Mouse (Mus musculus): ENCODE measurements around the gene Klhl10. TPM values are rescaled to one million over a fixed set of nuclear protein-coding genes. Genes with fewer than 3 reads are reported as not detected.
A peak's percentile ranks its signal among the peaks of the same experiment; 100 is the strongest.

The Klhl10 gene
- polyA plus RNA-seq, 1 experiment: 0.90 TPM

GRCm38 (mm10) chr11:100485801-100486538 lies 44.3 kb downstream of the Klhl10 start:
- Histone ChIP-seq H3K9ac (ENCODE audit: low read depth, poor library complexity, severe bottlenecking) (no peak overlapping the region), H3K27me3 (ENCODE audit: control insufficient read depth, insufficient read depth, low read length, poor library complexity, severe bottlenecking) (no peaks in the 10 kb centered on the region), H3K4me1 (ENCODE audit: control insufficient read depth, insufficient read depth, low read length) (no peaks in the 10 kb centered on the region), H3K36me3 (ENCODE audit: control insufficient read depth, insufficient read depth, low read length, poor library complexity, severe bottlenecking) (peaks cover 84% of the 10 kb centered on the region), H3K9me3 (replicated peaks; ENCODE audit: control insufficient read depth, insufficient read depth, low read length, poor library complexity, severe bottlenecking) (no peaks in the 10 kb centered on the region), H3K27ac (ENCODE audit: insufficient read depth, low read length) (no peak overlapping the region), H3K4me3 (ENCODE audit: low read depth, low read length) (no peak overlapping the region)
- TF ChIP-seq POLR2A (IDR thresholded peaks at IDR 0.05; ENCODE audit: insufficient read depth, low read length): no peak

GRCm38 (mm10) chr11:100490951-100491350 lies 49.2 kb downstream of the Klhl10 start:
- no peaks in the 10 kb centered on the region for H3K9me3 ChIP-seq (replicated peaks; ENCODE audit: control insufficient read depth, insufficient read depth, low read length, poor library complexity, severe bottlenecking)
- no peak overlapping the region for H3K4me3 ChIP-seq (ENCODE audit: low read depth, low read length)
- no peak overlapping the region for H3K27ac ChIP-seq (ENCODE audit: insufficient read depth, low read length)
- H3K27me3 ChIP-seq (ENCODE audit: control insufficient read depth, insufficient read depth, low read length, poor library complexity, severe bottlenecking): no peaks in the 10 kb centered on the region
- TF ChIP-seq CTCF (IDR thresholded peaks at IDR 0.05; ENCODE audit: low read depth, low read length) (no peak), EP300 (IDR thresholded peaks at IDR 0.05; ENCODE audit: insufficient read depth, low read depth, low read length) (no peak), POLR2A (IDR thresholded peaks at IDR 0.05; ENCODE audit: insufficient read depth, low read length) (no peak)
- no peaks in the 10 kb centered on the region for H3K4me1 ChIP-seq (ENCODE audit: control insufficient read depth, insufficient read depth, low read length)
- H3K36me3 ChIP-seq (ENCODE audit: control insufficient read depth, insufficient read depth, low read length, poor library complexity, severe bottlenecking): peaks cover 65% of the 10 kb centered on the region
- H3K9ac ChIP-seq (ENCODE audit: low read depth, poor library complexity, severe bottlenecking): no peak overlapping the region

- H3K27me3 ChIP-seq (ENCODE audit: control insufficient read depth, insufficient read depth, low read length, poor library complexity, severe bottlenecking): no peaks in the 10 kb centered on the region
- H3K4me1 ChIP-seq (ENCODE audit: control insufficient read depth, insufficient read depth, low read length): no peaks in the 10 kb centered on the region
- H3K9ac ChIP-seq (ENCODE audit: low read depth, poor library complexity, severe bottlenecking): peak overlapping the region; percentile 13; the same call in 1 of the 2 replicates
- no peak for TF ChIP-seq POLR2A (IDR thresholded peaks at IDR 0.05; ENCODE audit: insufficient read depth, low read length)
- no peak for TF ChIP-seq CTCF (IDR thresholded peaks at IDR 0.05; ENCODE audit: low read depth, low read length)
- no peak for TF ChIP-seq EP300 (IDR thresholded peaks at IDR 0.05; ENCODE audit: insufficient read depth, low read depth, low read length)
- H3K27ac ChIP-seq (ENCODE audit: insufficient read depth, low read length): peak overlapping the region; percentile 34
- peaks cover 74% of the 10 kb centered on the region for H3K36me3 ChIP-seq (ENCODE audit: control insufficient read depth, insufficient read depth, low read length, poor library complexity, severe bottlenecking)
- peak overlapping the region; percentile 33 for H3K4me3 ChIP-seq (ENCODE audit: low read depth, low read length)
- H3K9me3 ChIP-seq (replicated peaks; ENCODE audit: control insufficient read depth, insufficient read depth, low read length, poor library complexity, severe bottlenecking): no peaks in the 10 kb centered on the region
These were observed 52.1 kb downstream of the Klhl10 start for GRCm38 (mm10) chr11:100493771-100494170.

- no peaks in the 10 kb centered on the region for H3K27me3 ChIP-seq (ENCODE audit: control insufficient read depth, insufficient read depth, low read length, poor library complexity, severe bottlenecking)
- H3K4me3 ChIP-seq (ENCODE audit: low read depth, low read length): no peak overlapping the region
- H3K9ac ChIP-seq (ENCODE audit: low read depth, poor library complexity, severe bottlenecking): no peak overlapping the region
- H3K27ac ChIP-seq (ENCODE audit: insufficient read depth, low read length): no peak overlapping the region
- H3K36me3 ChIP-seq (ENCODE audit: control insufficient read depth, insufficient read depth, low read length, poor library complexity, severe bottlenecking): peaks cover 72% of the 10 kb centered on the region
- TF ChIP-seq EP300 (IDR thresholded peaks at IDR 0.05; ENCODE audit: insufficient read depth, low read depth, low read length) (no peak), CTCF (IDR thresholded peaks at IDR 0.05; ENCODE audit: low read depth, low read length) (no peak)
- no peaks in the 10 kb centered on the region for H3K9me3 ChIP-seq (replicated peaks; ENCODE audit: control insufficient read depth, insufficient read depth, low read length, poor library complexity, severe bottlenecking)
- H3K4me1 ChIP-seq (ENCODE audit: control insufficient read depth, insufficient read depth, low read length): peaks cover 2% of the 10 kb centered on the region
These were observed 58.5 kb downstream of the Klhl10 start for GRCm38 (mm10) chr11:100500241-100500640.

- H3K27me3 ChIP-seq (ENCODE audit: control insufficient read depth, insufficient read depth, low read length, poor library complexity, severe bottlenecking): no peaks in the 10 kb centered on the region
- no peaks in the 10 kb centered on the region for H3K9me3 ChIP-seq (replicated peaks; ENCODE audit: control insufficient read depth, insufficient read depth, low read length, poor library complexity, severe bottlenecking)
- H3K36me3 ChIP-seq (ENCODE audit: control insufficient read depth, insufficient read depth, low read length, poor library complexity, severe bottlenecking): peaks cover 68% of the 10 kb centered on the region
- H3K4me3 ChIP-seq (ENCODE audit: low read depth, low read length): no peak overlapping the region
- H3K27ac ChIP-seq (ENCODE audit: insufficient read depth, low read length): no peak overlapping the region
- peaks cover 2% of the 10 kb centered on the region for H3K4me1 ChIP-seq (ENCODE audit: control insufficient read depth, insufficient read depth, low read length)
- no peak for TF ChIP-seq EP300 (IDR thresholded peaks at IDR 0.05; ENCODE audit: insufficient read depth, low read depth, low read length)
- no peak overlapping the region for H3K9ac ChIP-seq (ENCODE audit: low read depth, poor library complexity, severe bottlenecking)
These were observed 58.9 kb downstream of the Klhl10 start for GRCm38 (mm10) chr11:100500651-100501050.

GRCm38 (mm10) chr11:100501321-100501720 lies 59.6 kb downstream of the Klhl10 start:
- H3K27me3 ChIP-seq (ENCODE audit: control insufficient read depth, insufficient read depth, low read length, poor library complexity, severe bottlenecking): no peaks in the 10 kb centered on the region
- H3K36me3 ChIP-seq (ENCODE audit: control insufficient read depth, insufficient read depth, low read length, poor library complexity, severe bottlenecking): peaks cover 62% of the 10 kb centered on the region
- peak overlapping the region; percentile 12 for H3K27ac ChIP-seq (ENCODE audit: insufficient read depth, low read length)
- H3K9ac ChIP-seq (ENCODE audit: low read depth, poor library complexity, severe bottlenecking): no peak overlapping the region
- H3K4me3 ChIP-seq (ENCODE audit: low read depth, low read length): no peak overlapping the region
- TF ChIP-seq EP300 (IDR thresholded peaks at IDR 0.05; ENCODE audit: insufficient read depth, low read depth, low read length): 0 out of 2 replicates have a peak, but pooled peaks have one; percentile 26
- TF ChIP-seq POLR2A (IDR thresholded peaks at IDR 0.05; ENCODE audit: insufficient read depth, low read length): no peak
- H3K9me3 ChIP-seq (replicated peaks; ENCODE audit: control insufficient read depth, insufficient read depth, low read length, poor library complexity, severe bottlenecking): no peaks in the 10 kb centered on the region
- H3K4me1 ChIP-seq (ENCODE audit: control insufficient read depth, insufficient read depth, low read length): peaks cover 2% of the 10 kb centered on the region

Data from ES-Bruce4 (cell line).